Mouse (Mus musculus) olfactory bulb, adult 2 months (tissue): Measurements from ENCODE around the gene Cdc6.

Experiments used
- CTCF ChIP-seq: fragments of 200-500 bp; IDR thresholded peaks from 2 replicates; pipeline ENCODE4 v1.5.1; 2012; ENCODE audit warnings: low read depth, mild to moderate bottlenecking, low read length, moderate library complexity; ENCODE audit not compliant: insufficient read depth
- POLR2A ChIP-seq: fragments of 200-500 bp; IDR thresholded peaks from 2 replicates; pipeline ENCODE4 v1.6.1; 2012; ENCODE audit warnings: mild to moderate bottlenecking, low read depth, low read length, moderate library complexity; ENCODE audit not compliant: insufficient read depth

GRCm38 (mm10) chr11:98907063-98907436 is 551 bp upstream of the Cdc6 start:
- TF ChIP-seq POLR2A (no peak), CTCF (no peak)
